Mouse (Mus musculus) stomach, postnatal 0 days (tissue): ENCODE data around the gene Sox6. TPM values are rescaled to one million over a fixed set of nuclear protein-coding genes. Genes with fewer than 3 reads are reported as not detected.

Source experiments
- ATAC-seq: fragments of 200-750 bp; cut with Nextera tagmentation; 2 replicates; pipeline ENCODE4 v1.8.0; 2017; ENCODE audit not compliant: low FRiP score, low TSS enrichment
- DNase-seq: peaks from one replicate; pipeline ENCODE4 v3.0.0-alpha.2; 2016; ENCODE audit warnings: low spot score
- H3K27ac ChIP-seq: fragments of 300-500 bp; sonication (generic); replicated peaks from 2 replicates; pipeline ENCODE4 v1.5.1; 2014; ENCODE audit warnings: mild to moderate bottlenecking, control low read depth
- H3K27me3 ChIP-seq: fragments of 300-500 bp; sonication (generic); 2 replicates; pipeline ENCODE4 v1.6.1; 2014; ENCODE audit warnings: low read length; ENCODE audit not compliant: control insufficient read depth, insufficient read depth
- H3K36me3 ChIP-seq: fragments of 300-500 bp; sonication (generic); 2 replicates; pipeline ENCODE4 v1.6.1; 2014; ENCODE audit warnings: low read length, mixed read lengths; ENCODE audit not compliant: control insufficient read depth, insufficient read depth
- H3K4me1 ChIP-seq: fragments of 300-500 bp; sonication (generic); replicated peaks from 2 replicates; pipeline ENCODE4 v1.6.1; 2014; ENCODE audit warnings: antibody characterized with exemption; ENCODE audit not compliant: control insufficient read depth, insufficient read depth
- H3K4me2 ChIP-seq: fragments of 300-500 bp; sonication (generic); replicated peaks from 2 replicates; pipeline ENCODE4 v1.6.1; 2014; ENCODE audit warnings: low read depth, mild to moderate bottlenecking, control low read depth, moderate library complexity
- H3K4me3 ChIP-seq: fragments of 300-500 bp; sonication (generic); 2 replicates; pipeline ENCODE4 v1.5.1; 2014; ENCODE audit warnings: low read depth, low read length, control low read depth
- H3K9ac ChIP-seq: fragments of 300-500 bp; sonication (generic); 2 replicates; pipeline ENCODE4 v1.6.1; 2014; ENCODE audit warnings: mild to moderate bottlenecking, low read length, control low read depth, mixed read lengths
- H3K9me3 ChIP-seq: fragments of 300-500 bp; sonication (generic); 2 replicates; pipeline ENCODE4 v1.6.1; 2016; ENCODE audit warnings: low read length; ENCODE audit not compliant: control insufficient read depth
- CTCF ChIP-seq: IDR thresholded peaks from 2 replicates; pipeline ENCODE4 v1.5.1; 2016; ENCODE audit warnings: antibody characterized with exemption, low read depth, mild to moderate bottlenecking, moderate library complexity
- EP300 ChIP-seq: optimal IDR thresholded peaks from 2 replicates; pipeline ENCODE3; 2016; ENCODE audit warnings: antibody characterized with exemption
- WGBS: fragments of 180-500 bp; shearing (Covaris S2); extraction: QIAGEN DNeasy Blood & Tissue Kit; methylation state at CpG from one replicate; pipeline ENCODE4 v1.1.7; 2014; 5-methylcytosine and 5-hydroxymethylcytosine counted together
- polyA plus RNA-seq: library from polyadenylated mRNA; unstranded; fragments of >200 nt; fragmentation: Nextera tagmentation; extraction: Ambion mirVana; gene quantifications from 2 replicates; pipeline ENCODE4 v1.2.1, GENCODE M21; 2015

The Sox6 gene
- polyA plus RNA-seq, 1 experiment from 2014 or later, result 28.7 TPM

DNA sequence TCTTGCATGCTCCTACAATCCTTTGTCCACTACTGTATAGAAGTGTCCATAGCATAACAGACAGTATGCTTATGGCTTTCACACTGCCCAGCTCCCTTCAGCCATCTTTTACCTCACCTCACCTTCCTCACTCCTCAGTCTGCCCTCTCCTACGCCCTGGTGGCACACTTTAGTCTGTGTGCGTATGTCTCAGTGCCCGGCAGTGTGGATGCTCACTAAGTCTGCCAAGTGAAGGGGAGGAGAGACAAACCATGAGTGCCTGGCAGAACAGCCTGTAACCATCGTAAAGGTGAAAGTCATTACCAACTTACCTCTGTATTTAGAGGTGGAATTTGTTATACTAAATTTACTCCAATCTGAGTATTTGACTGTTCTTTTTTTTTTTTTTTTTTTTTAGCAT, 35.9 kb downstream of the Sox6 start:
- no peaks in the 10 kb centered on the region for H3K27me3 ChIP-seq
- no peaks in the 10 kb centered on the region for H3K36me3 ChIP-seq
- 82% methylated on average over 4 of the region's 4 CpGs for WGBS
- DNase-seq (no peak), ATAC-seq (no peak)
- H3K27ac ChIP-seq, result no peak overlapping the region
- H3K9me3 ChIP-seq, result no peaks in the 10 kb centered on the region
- no peaks in the 10 kb centered on the region for H3K4me1 ChIP-seq
- H3K9ac ChIP-seq, result no peak overlapping the region
- TF ChIP-seq CTCF, result no peak
- TF ChIP-seq EP300, result no peak
- H3K4me2 ChIP-seq, result no peak overlapping the region
- H3K4me3 ChIP-seq, result no peak overlapping the region

DNA sequence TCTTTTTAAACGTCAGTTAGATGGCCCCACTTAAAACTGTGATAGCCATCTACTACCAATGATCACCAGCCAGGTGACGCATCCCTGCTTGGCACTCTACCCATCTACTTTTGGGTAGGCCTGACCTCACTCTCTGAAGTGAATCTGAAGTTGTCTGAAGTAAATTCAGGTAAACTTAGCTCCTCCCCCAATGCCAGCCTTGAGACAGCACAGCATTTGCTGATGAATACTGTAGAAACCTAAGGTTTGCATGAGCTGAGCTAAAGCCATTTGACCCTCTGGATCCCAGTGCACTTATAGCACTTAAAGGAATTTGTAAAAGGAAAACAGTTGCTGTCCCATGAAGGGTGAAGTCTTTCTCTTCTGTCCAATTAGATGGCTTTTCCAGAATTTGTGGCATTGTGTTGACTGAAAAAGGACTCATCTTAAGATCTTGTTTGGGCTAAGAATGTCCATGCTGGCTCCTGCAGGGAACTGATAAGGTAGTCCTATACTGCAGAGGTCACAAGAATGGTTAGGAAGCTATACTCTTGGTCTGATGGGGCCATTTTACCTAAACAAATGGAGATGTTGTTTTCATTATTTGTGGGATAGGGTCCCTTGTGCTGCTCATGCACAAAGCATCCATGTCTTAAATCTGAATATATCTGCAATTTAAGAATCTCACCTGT, 50.4 kb downstream of the Sox6 start:
- no peak overlapping the region for H3K4me2 ChIP-seq
- TF ChIP-seq CTCF, result no peak
- no peak for TF ChIP-seq EP300
- WGBS, result 80% methylated on average over 2 of the region's 2 CpGs
- H3K27ac ChIP-seq, result no peak overlapping the region
- H3K36me3 ChIP-seq, result no peaks in the 10 kb centered on the region
- H3K9me3 ChIP-seq, result no peaks in the 10 kb centered on the region
- no peaks in the 10 kb centered on the region for H3K27me3 ChIP-seq
- no peak for ATAC-seq
- H3K9ac ChIP-seq, result no peak overlapping the region
- DNase-seq, result no peak
- H3K4me1 ChIP-seq, result no peaks in the 10 kb centered on the region
- no peak overlapping the region for H3K4me3 ChIP-seq

DNA sequence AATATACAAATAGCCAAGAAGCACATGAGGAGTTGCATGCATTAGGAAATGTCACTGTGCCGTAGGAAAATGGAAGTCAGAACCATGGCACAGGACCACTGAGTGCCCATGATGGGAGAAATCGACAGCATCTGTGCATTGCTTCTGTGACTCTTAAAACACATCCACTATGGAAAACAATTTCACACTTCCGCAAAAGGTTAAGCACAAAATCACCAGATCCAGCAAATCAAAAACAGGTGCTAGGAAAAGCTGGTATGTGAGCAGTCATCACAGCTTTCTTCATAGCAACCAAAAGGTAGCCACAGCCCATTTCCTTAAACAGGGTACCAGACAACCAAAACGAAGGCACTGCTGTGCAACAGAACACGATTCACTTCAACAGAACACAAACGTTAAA, 52.9 kb downstream of the Sox6 start:
- no peak for ATAC-seq

DNA sequence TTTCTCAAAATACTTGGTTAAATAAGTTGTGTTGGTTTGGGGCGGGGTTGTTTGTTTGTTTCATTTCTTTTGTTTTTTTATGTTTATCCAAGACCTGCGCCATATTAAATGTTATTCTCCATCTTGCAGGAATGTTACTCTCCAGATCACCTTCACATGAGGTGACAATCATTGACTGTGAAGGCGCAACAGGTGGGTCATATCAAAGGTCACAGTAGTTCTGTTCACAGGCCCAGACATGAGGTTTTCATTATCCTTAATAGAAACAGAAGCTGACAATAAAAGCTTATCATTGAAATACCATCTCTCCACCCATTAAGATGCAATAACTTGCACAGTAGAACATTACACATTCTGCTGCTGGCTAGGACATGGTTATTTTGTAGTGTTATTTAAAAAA, 54.5 kb downstream of the Sox6 start:
- Histone ChIP-seq H3K4me3 (no peak overlapping the region), H3K9me3 (no peaks in the 10 kb centered on the region), H3K27me3 (no peaks in the 10 kb centered on the region), H3K9ac (no peak overlapping the region), H3K4me2 (no peak overlapping the region), H3K4me1 (no peaks in the 10 kb centered on the region), H3K27ac (no peak overlapping the region), H3K36me3 (no peaks in the 10 kb centered on the region)
- no peak for TF ChIP-seq CTCF
- no peak for TF ChIP-seq EP300
- DNase-seq (no peak), ATAC-seq (no peak)
- 89% methylated on average over 3 of the region's 3 CpGs for WGBS

More for the DNA sequence above, 52.9 kb downstream of the Sox6 start:
- no peak overlapping the region for H3K9ac ChIP-seq
- no peak overlapping the region for H3K27ac ChIP-seq
- TF ChIP-seq CTCF (no peak), EP300 (no peak)
- no peaks in the 10 kb centered on the region for H3K36me3 ChIP-seq
- H3K4me3 ChIP-seq, result no peak overlapping the region
- 82% methylated on average over 6 of the region's 6 CpGs for WGBS
- H3K4me2 ChIP-seq, result no peak overlapping the region
- H3K4me1 ChIP-seq, result no peaks in the 10 kb centered on the region
- DNase-seq, result no peak
- no peaks in the 10 kb centered on the region for H3K9me3 ChIP-seq
- no peaks in the 10 kb centered on the region for H3K27me3 ChIP-seq

DNA sequence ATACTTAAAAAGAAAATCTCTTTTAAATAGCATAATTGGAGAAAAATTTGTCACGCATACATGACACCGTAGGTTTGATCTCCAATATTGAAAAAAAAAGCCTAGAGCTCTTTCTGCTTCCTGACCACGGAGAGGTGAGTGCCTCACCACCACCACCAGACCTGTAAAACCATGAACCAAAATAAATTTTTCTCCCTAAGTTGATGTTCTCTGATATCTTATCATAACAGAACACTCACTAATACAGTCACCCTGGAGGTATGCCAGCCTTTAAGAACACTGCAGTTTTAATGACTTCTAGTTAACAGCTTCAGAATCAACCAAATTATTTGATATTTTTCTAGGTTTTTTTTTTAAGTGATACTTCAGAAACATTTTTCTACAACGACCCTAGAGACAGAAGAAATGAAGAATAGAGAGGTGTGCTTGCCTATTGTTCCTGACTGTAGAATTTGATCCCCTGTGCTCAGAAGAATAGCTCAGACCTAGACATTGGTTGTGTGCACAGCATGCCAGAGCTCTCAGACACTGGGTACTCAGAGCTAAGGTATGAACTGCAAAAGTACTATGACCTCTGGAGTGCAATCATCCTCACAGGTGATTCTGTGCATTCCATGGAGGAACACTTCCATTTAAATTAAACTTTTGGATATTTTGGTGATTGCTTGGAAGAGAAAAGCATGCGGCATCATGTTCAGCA, 58.6 kb downstream of the Sox6 start:
- Histone ChIP-seq H3K9ac (no peak overlapping the region), H3K4me1 (no peaks in the 10 kb centered on the region), H3K9me3 (no peaks in the 10 kb centered on the region), H3K4me2 (no peak overlapping the region), H3K36me3 (no peaks in the 10 kb centered on the region), H3K4me3 (no peak overlapping the region), H3K27ac (no peak overlapping the region), H3K27me3 (no peaks in the 10 kb centered on the region)
- TF ChIP-seq EP300 (no peak), CTCF (no peak)
- no peak for DNase-seq
- WGBS, result 76% methylated on average over 5 of the region's 5 CpGs
- ATAC-seq, result no peak

DNA sequence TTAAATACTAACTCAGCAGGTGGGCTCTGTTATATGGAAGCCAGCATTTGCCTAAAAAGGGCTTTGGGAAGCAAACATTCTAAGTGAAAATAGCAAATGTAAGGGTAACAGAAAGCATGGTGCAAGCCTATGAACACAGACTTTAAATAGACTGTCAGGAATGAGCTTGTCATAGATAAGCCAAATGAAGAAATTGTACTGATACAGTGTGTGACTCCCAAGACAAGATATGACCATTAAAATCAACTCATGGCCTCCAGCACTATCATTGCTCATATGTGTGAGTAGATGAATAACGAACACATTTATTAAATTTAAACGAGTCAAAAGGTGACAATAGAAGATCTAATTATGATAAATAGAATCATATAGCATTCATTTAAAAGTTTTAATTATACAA, 64.1 kb downstream of the Sox6 start:
- Histone ChIP-seq H3K4me3 (no peak overlapping the region), H3K27me3 (no peaks in the 10 kb centered on the region), H3K4me2 (no peak overlapping the region), H3K4me1 (no peaks in the 10 kb centered on the region), H3K9ac (no peak overlapping the region), H3K36me3 (no peaks in the 10 kb centered on the region; the same call in 1 of the 2 replicates), H3K27ac (no peak overlapping the region), H3K9me3 (no peaks in the 10 kb centered on the region)
- no peak for DNase-seq
- 84% methylated on average over 2 of the region's 2 CpGs for WGBS
- ATAC-seq, result no peak
- TF ChIP-seq EP300 (no peak), CTCF (no peak)
